Mouse (Mus musculus) spleen, adult 2 months (tissue): ENCODE measurements around the gene B3gnt9. TPM values are rescaled to one million over a fixed set of nuclear protein-coding genes. Genes with fewer than 3 reads are reported as not detected.

Experiments
- DNase-seq, 2 experiments: peaks; one replicate each; pipeline versions ENCODE4 v3.0.0 to v3.0.0-alpha.2; 2012 to 2021; ENCODE audit warnings: low spot score in 2 of 2, low read depth in 1 of 2
- H3K27ac ChIP-seq: fragments of 200-500 bp; 2 replicates; pipeline ENCODE4 v1.5.1; 2012; ENCODE audit warnings: low read length, inconsistent platforms; ENCODE audit not compliant: insufficient read depth
- H3K27me3 ChIP-seq: fragments of 200-500 bp; 2 replicates; pipeline ENCODE4 v1.6.1; 2012; ENCODE audit warnings: mild to moderate bottlenecking, moderate library complexity, low read length, inconsistent platforms; ENCODE audit not compliant: control insufficient read depth, insufficient read depth
- H3K36me3 ChIP-seq: fragments of 200-500 bp; 2 replicates; pipeline ENCODE4 v1.6.1; 2012; ENCODE audit warnings: mild to moderate bottlenecking, low read length, inconsistent platforms; ENCODE audit not compliant: control insufficient read depth, insufficient read depth
- H3K4me1 ChIP-seq: fragments of 200-500 bp; 2 replicates; pipeline ENCODE4 v1.6.1; 2011; ENCODE audit warnings: inconsistent platforms; ENCODE audit not compliant: control insufficient read depth, insufficient read depth, insufficient read length
- H3K4me3 ChIP-seq: fragments of 200-500 bp; 2 replicates; pipeline ENCODE4 v1.5.1; 2011; ENCODE audit warnings: mild to moderate bottlenecking, inconsistent platforms; ENCODE audit not compliant: insufficient read depth, insufficient read length; ENCODE audit errors: extremely low read depth
- CTCF ChIP-seq: fragments of 200-500 bp; IDR thresholded peaks from 2 replicates; pipeline ENCODE4 v1.5.1; 2011; ENCODE audit warnings: mild to moderate bottlenecking, inconsistent platforms; ENCODE audit not compliant: insufficient read depth, insufficient read length, insufficient replicate concordance; ENCODE audit errors: extremely low read depth
- POLR2A ChIP-seq: fragments of 200-500 bp; IDR thresholded peaks from 2 replicates; pipeline ENCODE4 v1.6.1; 2011; ENCODE audit warnings: low read depth, low read length, inconsistent platforms
- WGBS: fragments of 180-500 bp; shearing (Covaris S2); methylation state at CpG from one replicate; pipeline ENCODE4 v1.1.7; 2018; 5-methylcytosine and 5-hydroxymethylcytosine counted together
- polyA plus RNA-seq: library from polyadenylated mRNA; depleted of rRNA; stranded (reverse); fragments of >200 nt; gene quantifications from 2 replicates; pipeline ENCODE4 v1.2.3, GENCODE M21; 2012

The B3gnt9 gene
- polyA plus RNA-seq, 1 experiment, result 11.5 TPM

- 81% methylated on average over 4 of the region's 4 CpGs for WGBS
- Histone ChIP-seq H3K4me3 (no peak overlapping the region), H3K36me3 (no peaks in the 10 kb centered on the region), H3K27me3 (no peaks in the 10 kb centered on the region), H3K27ac (no peak overlapping the region), H3K4me1 (peaks cover 7% of the 10 kb centered on the region)
- no peak for DNase-seq
- TF ChIP-seq CTCF (no peak), POLR2A (no peak)
Observed at GRCm38 (mm10) chr8:105282239-105282638, 27.3 kb upstream of the B3gnt9 start.

- TF ChIP-seq POLR2A (no peak), CTCF (no peak)
- peaks cover 7% of the 10 kb centered on the region for H3K4me1 ChIP-seq
- 93% methylated on average over 12 of the region's 12 CpGs for WGBS
- H3K4me3 ChIP-seq, result no peak overlapping the region
- H3K27ac ChIP-seq, result no peak overlapping the region
- 0 out of 2 replicates have a peak, but pooled peaks cover 2% of the 10 kb centered on the region for H3K27me3 ChIP-seq
- H3K36me3 ChIP-seq, result no peaks in the 10 kb centered on the region
- no peak for DNase-seq
Observed at GRCm38 (mm10) chr8:105281821-105282220, 26.9 kb upstream of the B3gnt9 start.

GRCm38 (mm10) chr8:105280567-105280966 lies 25.6 kb upstream of the B3gnt9 start:
- 43% methylated on average over 3 of the region's 3 CpGs for WGBS
- H3K4me1 ChIP-seq, result peaks cover 14% of the 10 kb centered on the region
- no peak for DNase-seq
- H3K4me3 ChIP-seq, result no peak overlapping the region
- H3K36me3 ChIP-seq, result no peaks in the 10 kb centered on the region
- no peak overlapping the region for H3K27ac ChIP-seq
- TF ChIP-seq POLR2A, result no peak
- TF ChIP-seq CTCF, result no peak
- H3K27me3 ChIP-seq, result peaks cover 12% of the 10 kb centered on the region

- Histone ChIP-seq H3K36me3 (no peaks in the 10 kb centered on the region), H3K4me1 (peaks cover 14% of the 10 kb centered on the region), H3K4me3 (peak overlapping the region; percentile 12; the same call in 1 of the 2 replicates), H3K27me3 (peaks cover 15% of the 10 kb centered on the region), H3K27ac (no peak overlapping the region)
- 5% methylated on average over 28 of the region's 28 CpGs for WGBS
- TF ChIP-seq POLR2A, result no peak
- TF ChIP-seq CTCF, result no peak; the same call in 1 of the 2 replicates
- peak in 1 of 2 experiments; percentile 33 for DNase-seq
Observed at GRCm38 (mm10) chr8:105278911-105279334, 24.0 kb upstream of the B3gnt9 start.

GRCm38 (mm10) chr8:105276292-105277120 lies 21.6 kb upstream of the B3gnt9 start:
- 7% methylated on average over 30 of the region's 30 CpGs for WGBS
- Histone ChIP-seq H3K4me1 (peaks cover 14% of the 10 kb centered on the region), H3K27me3 (peaks cover 16% of the 10 kb centered on the region), H3K36me3 (no peaks in the 10 kb centered on the region), H3K27ac (no peak overlapping the region), H3K4me3 (peak overlapping the region; percentile 41; the same call in 1 of the 2 replicates)
- no peak for TF ChIP-seq POLR2A
- TF ChIP-seq CTCF, result no peak
- no peak for DNase-seq

- H3K27me3 ChIP-seq, result peaks cover 16% of the 10 kb centered on the region
- WGBS, result 13% methylated on average over 10 of the region's 10 CpGs
Observed at GRCm38 (mm10) chr8:105275840-105276239, 20.9 kb upstream of the B3gnt9 start, which contains the start of gene Nol3. TSS of gene Nol3 (plus strand) at chr8:105276140.

GRCm38 (mm10) chr8:105275387-105275786 lies 20.4 kb upstream of the B3gnt9 start:
- Histone ChIP-seq H3K4me3 (no peak overlapping the region), H3K27me3 (peaks cover 16% of the 10 kb centered on the region), H3K36me3 (no peaks in the 10 kb centered on the region), H3K27ac (no peak overlapping the region), H3K4me1 (peaks cover 17% of the 10 kb centered on the region)
- DNase-seq, result no peak
- WGBS, result 24% methylated on average over 11 of the region's 11 CpGs
- no peak for TF ChIP-seq CTCF
- no peak for TF ChIP-seq POLR2A

More at GRCm38 (mm10) chr8:105275840-105276239, 20.9 kb upstream of the B3gnt9 start, which contains the start of gene Nol3:
- DNase-seq, result no peak
- Histone ChIP-seq H3K36me3 (no peaks in the 10 kb centered on the region), H3K4me3 (peak within 1 kb of the TSS; percentile 41; the same call in 1 of the 2 replicates), H3K27ac (no peak within 1 kb of the TSS), H3K4me1 (peaks cover 14% of the 10 kb centered on the region)
- TF ChIP-seq CTCF, result no peak
- no peak for TF ChIP-seq POLR2A
